Mouse (Mus musculus) activated CD4-positive, CD25-positive, alpha-beta regulatory T cell, adult 4 months (primary cell): ENCODE data around the gene Acvr1c. TPM values are rescaled to one million over a fixed set of nuclear protein-coding genes. Genes with fewer than 3 reads are reported as not detected.

Experiments
- ATAC-seq: one replicate; pipeline ENCODE4 v1.8.0; 2017
- polyA plus RNA-seq, 2 experiments: library from polyadenylated mRNA; unstranded; fragments of 100-300 nt; shearing (Covaris generic); gene quantifications; one replicate each; pipeline ENCODE4 v1.2.1; 2017

Gene Acvr1c
- under 1 TPM; 0.24 to 0.87 TPM for polyA plus RNA-seq

DNA sequence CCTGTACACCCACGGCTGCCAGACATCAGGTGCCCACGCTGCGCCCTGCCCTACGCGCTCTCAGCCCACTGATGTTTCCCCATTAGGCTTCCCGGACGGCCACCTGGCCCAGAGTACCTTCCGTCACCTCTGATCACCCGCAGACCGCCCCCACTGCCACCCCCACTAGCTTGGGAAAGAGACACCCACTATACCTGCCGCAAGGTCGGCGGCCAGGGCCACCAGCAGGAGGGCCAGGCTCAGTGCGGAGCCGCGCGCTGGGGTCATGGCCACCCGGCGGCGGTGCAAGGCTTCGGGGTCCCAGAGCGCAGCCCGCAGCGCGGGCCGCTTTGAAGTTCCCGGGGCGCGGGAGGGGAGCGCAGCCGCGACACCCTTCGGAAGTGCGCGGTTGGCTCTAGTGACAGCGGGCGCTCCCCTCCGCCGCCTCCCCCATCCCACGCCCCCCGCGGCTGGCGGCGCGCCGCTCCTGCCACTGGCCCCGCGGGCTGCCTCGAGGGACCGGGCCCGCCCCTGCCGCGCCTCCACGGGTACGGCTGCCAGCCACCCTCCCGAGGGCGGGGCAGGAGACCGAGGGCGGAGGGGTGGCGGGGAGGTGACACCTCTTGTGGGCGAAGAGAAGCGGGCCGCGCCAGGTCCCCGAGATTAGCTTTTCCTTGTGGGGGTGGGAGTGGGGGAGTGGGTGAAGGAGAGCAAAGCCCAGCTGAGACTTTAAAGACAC lies at the start of gene Acvr1c:
Gene Acvr1c (minus strand): TSS at position 482 of the 718 bp plus-strand sequence.
- ATAC-seq: peak; percentile 70

DNA sequence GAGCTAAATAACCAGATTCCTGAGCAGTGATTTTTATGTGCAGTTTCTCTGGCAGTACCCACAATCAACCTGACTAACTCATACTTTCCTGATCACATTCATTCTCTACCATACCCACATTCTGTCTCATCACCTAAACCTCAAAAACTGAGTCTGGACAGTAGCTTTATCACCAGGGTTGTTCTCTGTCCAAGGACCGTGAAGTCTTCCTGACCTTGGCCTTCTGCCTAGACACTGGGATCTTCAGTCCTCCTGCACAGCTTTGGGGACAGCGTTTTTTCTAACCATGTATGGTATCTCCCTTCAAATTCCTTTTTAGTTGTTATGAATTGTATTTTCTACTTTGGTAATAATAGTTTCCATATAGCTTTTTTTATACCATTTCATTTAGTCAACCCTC lies 45.8 kb upstream of the Acvr1c start:
- no peak for ATAC-seq

DNA sequence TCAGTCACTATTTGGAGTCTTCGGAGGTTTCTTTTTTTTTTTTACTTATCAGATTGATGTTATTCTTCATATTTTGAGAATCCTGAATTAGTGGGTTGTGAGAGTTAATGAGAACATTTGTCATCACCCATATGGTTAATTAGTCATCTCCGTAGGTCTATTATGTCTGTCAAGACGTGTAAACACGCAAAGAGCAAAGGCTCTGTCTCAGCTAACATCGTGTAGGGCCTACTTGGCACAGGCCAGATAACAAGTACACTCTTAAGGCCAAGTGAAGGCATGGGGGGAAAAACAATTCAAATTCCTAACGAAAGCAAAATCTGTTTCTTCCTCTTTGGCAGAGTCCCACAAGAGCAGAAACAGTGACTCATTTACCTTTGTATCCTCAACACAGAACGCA lies 30.9 kb upstream of the Acvr1c start:
- ATAC-seq: no peak

DNA sequence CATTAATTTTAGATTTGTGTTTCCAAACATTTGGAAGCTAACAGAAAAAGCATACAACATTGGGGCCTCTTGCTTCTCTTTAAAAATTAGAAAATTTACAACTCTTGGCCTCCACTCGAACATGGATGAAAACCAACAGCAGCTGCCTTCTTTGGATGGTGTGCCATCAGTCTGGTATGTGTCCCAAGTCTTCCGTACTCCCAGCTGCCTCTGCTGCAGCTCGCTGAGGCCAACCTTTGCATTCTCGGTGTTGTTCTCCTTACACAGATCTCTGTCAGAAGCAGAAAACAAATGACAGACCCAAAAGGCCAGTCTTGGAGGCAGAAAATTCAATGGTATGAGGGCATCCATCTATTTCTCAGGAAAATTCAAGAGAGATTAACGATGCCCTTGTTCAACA lies 22.3 kb upstream of the Acvr1c start:
- ATAC-seq: no peak

DNA sequence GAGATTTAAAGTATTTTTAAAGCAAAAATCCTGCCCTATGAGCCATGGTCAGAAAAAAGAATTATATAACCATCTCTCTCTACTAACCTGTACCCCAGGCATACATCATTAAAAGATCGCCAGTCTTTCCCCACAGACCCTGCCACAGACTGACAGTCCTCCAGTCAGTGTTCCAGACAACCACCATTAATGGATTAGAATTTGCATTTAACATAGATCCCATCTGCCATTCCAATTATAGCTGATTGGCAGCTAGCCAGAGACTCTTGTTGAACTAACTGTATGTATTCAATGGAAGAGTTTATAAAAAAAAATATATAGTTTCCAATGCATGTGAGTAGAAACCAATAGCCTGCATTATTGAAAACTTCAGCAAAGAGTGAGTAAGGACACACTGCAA lies 21.8 kb upstream of the Acvr1c start:
- ATAC-seq: no peak

DNA sequence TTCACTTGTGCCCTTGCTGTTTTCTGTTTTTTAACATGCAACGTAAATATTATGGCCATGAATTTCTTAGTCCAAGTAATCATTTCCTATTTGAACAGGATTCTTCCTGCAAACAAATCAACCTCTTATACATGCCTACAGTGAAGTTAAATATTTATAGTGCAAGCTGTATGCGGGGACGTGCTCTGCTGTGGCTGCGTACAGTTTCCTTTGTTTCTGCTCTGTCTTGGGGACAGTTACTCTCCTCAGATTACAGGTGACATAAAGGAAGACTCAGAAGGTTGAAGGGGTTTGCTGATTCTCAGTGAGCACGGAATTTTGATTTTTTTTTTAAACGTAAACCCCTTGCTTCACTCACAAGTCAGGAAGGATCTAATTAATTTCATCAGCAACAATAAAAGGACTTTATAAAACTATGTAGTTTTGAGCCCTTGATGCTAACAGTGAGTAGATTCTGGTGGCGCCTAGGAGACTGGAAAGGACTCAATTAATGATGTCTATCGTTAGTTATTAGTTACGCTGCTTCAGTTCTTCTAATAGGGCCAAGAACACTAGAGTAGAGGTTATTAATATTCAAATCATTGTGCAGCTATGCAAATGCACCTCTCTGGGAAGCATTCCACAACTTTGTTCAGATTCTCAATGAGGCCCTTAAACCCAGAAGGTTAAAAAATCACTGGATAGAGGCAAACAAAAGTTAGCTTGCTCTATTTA lies 19.9 kb upstream of the Acvr1c start:
- ATAC-seq: no peak

DNA sequence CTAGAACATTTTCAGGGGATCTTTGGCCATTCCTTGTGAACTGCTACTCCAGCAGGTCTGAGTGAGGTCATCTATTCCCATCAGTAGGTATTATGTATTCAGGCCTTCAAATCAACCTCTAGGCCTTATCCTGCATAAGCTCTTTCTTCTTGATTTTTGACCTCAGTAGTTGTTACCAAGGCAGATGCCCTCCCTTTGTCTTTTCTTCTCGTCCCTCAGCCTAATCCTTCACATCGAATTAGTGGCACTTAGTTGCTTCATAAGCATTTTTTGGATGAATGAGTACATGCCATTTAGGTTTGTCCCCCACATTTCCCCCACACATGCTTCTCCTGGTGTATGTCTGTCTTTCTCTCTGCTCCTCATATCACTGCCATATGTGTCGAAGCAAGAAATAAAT lies 8.5 kb upstream of the Acvr1c start:
- no peak for ATAC-seq

DNA sequence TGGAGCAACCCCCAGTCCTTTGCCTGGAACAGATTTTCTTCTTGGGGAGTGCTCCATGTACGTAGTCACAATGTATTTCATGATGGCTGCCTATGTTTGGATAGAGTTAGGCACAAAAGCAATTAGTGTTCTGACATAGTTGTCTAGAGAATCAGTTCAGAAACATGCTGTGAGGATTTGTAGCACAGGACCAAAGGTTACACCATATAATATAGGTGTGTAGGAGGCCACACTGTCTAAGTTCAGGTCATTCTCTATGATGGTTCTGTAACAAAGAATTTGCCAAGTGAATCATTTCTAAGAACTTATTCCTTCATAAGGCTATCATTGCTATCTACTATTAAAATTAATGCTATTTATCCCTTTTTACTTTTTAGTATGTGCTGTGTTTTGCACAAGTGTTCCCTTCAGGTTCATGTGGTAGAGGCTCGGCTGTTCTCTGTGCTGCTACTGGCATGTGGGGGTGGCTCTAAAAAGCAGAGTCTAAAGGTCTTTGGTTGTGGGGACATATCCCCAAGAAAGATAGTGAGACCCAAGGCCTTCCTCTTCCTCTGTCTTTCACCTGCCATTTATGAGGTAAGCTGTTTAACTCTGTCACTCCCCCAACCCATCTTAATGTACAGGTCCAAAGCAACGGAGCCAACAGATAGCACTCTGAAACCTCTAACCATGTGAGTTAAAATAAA lies 3.8 kb upstream of the Acvr1c start:
- no peak for ATAC-seq

DNA sequence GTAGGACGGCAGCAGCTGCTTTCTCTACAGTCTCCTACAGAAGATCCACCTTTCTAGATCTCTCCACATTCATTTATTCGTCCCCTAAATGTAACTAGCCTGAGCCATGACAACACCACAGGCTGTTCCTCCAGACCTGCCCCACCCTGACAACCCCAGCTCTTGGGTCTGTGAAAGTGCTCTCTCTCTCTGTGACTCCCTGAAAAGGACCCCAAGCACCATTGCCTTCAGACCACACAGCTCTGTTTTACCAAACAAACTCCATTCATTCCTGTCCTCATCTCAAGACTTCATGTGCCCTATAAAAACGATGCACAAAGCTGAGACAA lies 401 bp upstream of the Acvr1c start:
- no peak for ATAC-seq

DNA sequence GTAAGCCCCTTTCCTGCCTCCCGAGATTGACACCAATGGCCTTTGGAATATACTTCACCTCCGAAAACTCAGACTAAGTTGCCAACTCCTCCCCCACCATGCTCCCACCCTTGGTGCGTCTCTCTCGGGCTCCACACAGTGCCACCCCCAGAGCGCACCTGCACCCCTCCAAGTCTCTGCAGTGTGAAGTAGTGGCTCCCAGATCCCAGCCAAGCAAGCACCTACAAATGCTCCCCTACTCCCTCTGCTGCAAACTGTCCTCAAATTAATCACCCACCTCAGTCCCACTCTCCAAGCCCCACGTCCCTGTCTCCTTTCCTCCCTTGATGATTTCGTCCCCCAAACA lies 654 bp downstream of the Acvr1c start:
- peak; percentile 16 for ATAC-seq

DNA sequence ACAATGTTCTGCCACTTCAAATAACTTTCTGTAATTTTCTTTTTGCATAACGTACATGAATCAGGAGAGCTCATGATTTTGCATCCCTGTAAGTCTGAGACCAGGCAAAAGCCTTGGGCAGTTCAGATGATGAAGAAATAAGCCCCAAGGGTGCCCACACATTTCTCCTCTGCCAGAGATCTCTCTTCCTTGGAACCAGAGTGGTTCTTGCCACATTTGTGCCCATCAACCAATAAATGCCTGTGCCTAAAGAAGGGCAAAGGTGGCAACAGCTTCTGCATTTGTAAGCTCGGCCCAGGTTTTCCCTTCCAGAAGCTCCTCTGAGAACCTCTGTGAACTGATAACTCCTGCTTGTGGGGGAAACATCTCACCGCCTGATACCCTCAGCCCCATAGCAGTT lies 3.3 kb downstream of the Acvr1c start:
- no peak for ATAC-seq

DNA sequence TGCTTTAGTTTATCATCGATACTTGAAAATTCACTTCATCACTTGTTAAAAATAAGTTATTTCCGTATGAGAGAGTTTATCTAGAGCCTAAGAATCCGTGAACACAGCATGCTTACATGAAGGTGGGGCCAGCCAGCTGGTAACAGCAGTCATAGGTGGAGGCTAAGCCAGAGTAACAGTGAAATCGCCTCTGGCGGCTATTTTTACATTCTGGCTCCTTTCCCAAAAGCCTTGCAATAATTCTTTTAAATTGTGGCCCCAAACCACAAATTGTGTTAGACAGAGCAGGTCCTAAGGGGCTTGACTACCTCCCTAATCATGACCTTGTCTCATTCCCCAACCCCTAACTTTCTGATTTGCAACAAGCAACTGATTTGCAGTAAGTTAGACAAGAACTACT lies 4.8 kb downstream of the Acvr1c start:
- no peak for ATAC-seq

DNA sequence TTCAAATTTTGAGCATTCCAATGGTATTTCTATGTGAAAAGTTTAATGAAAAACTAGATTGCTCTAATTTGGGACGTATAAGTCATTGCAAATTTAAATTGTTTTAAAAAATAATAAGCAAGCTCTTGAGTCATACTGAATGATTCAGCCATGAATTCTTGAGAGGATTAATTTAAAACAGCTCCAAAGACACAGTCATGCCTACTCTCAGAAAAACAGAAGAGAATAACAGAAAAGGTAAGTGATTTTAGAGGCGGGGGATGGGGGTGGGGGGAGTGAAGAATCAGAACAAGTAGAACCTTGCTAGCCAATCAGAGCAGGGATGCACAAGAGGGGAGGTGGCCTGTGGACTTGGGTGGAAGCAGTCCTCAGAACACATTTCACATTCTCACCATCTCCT lies 7.0 kb downstream of the Acvr1c start:
- no peak for ATAC-seq

DNA sequence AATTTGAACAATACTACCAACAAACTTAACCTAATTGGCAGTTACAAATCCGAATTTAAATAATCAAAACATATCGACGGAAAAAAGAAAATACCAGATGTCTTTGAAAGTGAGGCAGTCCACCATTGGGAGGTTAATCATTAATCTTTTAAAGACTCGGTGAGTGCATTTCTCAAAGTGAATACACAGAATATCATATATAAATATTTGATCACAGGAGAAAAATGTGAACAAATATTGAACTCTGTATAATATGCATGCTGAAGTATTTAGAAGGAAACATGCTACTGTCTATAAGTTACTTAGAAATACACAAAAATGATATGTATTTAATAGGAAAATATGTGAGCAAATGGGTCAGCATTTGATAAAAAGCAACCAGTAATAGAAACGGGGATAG lies 21.0 kb downstream of the Acvr1c start:
- ATAC-seq: no peak

DNA sequence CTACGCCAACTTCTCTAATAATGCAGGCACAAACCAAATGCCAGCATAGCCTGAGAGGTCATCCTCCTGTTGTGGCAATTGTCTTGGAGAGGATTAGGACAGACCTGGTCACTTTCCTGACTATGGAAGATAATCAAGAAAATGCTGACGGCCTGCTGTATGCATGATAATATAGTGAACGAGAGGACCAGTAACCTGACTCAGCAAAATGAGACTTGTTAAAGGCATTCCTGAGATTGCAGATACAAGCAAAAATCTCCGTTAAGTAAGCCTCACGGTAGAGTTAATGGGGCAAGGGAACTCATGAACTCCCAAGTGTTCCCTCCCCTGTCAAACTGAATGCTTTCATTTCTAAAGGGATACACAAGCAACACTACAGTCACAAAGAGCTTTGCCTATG lies 28.1 kb downstream of the Acvr1c start:
- ATAC-seq: no peak

DNA sequence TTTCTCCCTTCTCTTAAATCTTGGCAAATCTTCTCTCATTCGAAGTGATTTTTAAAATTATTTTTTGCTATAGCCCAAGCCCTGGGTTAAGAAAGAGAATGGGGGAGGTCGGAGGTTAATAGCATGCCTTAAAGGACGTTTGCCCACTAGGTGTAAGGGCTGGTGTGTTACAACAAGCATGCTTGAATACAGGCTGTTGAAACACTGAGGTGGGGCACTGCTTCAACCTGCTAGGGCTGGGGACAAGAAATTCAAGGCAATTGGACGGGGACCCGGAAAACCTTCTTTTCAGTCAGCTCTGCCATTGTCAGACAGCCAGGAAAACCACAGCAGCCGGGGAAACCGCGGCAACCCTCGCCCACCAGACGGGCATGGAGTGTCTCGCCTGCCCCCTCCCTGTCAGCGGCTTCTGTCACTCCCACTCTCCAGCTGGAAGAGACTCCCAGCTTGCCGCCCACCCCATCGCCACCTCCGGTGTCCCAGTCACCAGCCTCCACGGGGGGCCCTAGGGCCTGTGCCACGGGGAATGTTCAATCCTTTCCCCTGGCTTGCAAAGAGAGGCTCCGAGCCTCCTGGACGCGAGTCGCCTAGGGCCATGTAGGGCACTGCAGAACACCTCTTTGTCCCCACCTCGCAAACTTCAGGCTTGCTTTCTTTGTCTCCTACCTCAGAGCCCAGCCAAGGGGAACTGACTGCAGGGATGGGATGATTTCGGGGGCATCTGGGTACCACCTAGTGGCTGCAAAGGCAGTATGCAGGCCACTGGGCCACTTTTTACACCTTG lies 33.4 kb downstream of the Acvr1c start:
- ATAC-seq: peak; percentile 58

DNA sequence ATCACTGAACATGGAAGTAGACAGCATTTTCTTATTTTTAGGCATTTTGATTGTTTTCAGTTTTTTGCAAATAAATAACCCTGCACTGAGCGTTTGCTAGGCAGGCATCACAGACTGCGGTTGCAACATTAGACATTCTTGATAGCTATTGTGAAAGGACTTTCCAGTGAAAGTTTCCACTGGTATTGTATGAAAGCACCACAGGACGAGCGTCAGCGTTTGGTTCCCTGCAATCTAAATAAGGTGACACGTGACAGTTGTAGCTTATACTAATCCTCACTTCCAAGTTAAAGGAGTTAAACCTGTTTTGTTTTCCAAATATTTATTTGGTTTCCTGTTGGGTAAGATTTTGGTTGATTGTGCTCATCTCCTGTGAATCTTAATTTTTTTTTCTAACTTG lies 34.4 kb downstream of the Acvr1c start:
- ATAC-seq: peak; percentile 50

DNA sequence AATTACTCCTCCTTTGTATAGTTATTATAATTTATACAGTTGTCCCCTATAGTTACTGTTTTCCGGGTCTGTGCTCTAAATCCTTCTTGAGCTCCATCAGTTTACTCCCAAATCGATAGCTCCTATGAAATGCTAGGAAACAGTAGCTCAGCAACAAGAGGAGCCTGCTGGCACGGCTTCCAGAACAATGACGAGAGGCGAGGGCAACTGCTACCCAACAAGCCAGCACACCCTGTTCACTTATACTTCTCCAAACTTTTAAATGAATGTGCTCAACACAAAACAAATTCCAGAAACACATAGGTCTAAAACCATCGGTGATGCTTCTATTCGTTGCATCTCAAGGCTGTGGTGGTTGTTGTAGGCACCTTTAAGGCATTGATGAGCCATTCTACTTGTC lies 41.5 kb downstream of the Acvr1c start:
- no peak for ATAC-seq

DNA sequence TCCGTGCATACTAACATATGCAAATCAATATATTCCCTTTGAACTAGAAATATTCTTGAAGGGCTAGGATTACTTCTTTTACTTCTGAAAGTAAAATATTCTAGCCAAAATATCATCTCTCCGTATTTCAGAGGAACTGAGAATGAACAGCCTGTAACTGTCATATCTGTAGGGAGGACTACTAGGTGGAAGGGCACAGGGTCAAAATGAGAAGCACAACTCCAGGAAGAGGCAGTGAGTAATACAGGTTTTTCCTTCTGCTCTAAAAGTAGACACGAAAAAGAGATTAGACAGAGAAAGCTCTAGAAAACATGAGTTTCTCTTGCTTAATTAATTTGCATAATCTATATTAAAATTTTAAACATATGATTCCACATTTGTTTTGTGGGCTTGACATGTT lies 48.0 kb downstream of the Acvr1c start:
- no peak for ATAC-seq

DNA sequence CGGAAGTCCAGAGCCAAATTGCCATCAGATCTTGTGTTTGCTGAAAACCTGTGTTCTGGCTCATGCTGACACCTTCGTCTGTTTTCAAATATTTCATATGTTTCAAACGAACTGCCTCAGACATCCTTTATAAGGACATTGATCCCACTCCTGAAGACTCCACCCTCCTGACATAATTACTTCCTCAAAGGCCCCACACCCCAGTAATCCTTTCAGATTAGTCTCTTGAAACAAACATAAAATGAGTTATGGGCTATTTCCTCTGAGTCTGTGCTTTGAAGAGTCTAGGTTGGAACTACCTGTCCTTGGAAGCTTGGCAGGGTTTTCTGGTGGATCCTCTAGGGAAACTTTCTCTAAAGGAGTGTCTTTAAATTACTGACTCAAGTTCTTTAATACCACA lies 53.2 kb downstream of the Acvr1c start:
- no peak for ATAC-seq

DNA sequence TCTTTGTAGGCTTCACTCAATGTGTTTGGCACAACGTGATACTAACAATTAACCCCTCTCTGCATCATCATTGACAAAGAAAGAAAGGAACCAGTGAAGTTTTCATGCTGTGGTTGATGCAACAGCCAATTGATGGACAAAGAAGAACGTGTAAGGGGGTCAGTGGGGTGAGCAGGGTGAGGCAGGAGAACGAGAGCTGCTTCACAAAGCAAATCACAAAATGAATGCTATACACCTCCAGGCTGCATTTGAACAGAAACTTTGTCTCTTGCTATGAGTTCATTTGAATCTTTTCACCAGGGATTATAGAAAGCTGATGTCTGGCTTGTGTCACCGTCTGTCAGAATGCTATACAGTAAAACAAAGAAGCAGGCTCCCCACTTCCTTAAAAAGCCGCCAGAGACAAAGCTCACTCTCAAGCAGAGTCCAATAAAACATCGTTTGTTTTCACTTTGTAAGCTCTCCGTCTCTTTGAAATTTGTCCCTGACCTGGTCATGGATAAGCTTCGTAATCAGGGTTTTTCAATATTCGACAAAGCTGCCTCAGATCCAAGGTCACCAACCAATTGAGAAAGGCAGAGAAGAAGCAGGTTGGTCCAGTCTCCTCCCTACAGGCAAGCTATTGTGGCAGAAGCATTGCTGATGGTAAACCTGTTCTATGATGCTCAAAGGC lies 67.8 kb downstream of the Acvr1c start:
- no peak for ATAC-seq

DNA sequence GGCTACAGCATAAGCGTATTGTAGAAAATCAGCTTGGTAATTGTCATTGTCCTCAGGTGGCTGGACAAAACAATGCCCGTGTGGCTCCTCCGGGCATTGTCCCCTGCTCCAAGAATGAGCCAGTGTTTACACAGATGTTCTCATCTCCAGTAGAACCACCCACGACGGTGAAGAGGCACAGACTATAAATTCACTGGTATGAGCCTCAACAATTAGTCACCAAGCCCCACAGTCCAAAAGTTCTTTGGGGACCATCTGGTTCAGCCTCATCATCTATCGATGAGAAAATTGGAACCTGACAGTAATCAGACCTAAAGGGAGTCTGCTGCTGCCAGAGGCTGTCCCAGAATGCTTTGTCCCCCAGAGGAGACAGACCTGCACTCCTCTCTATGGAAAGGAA lies 68.4 kb downstream of the Acvr1c start:
- no peak for ATAC-seq
